Mouse (Mus musculus) liver, embryonic 12.5 days (tissue): ENCODE measurements at regions not wholly inside any gene's neighbourhood (a gene's known extent, or its start where the extent isn't known, plus 50 kb on each side); places are given as distances from the start of the nearest gene placed in this dataset.
A peak's percentile ranks its signal among the peaks of the same experiment; 100 is the strongest.

Source experiments
- ATAC-seq: fragments of 200-750 bp; cut with Nextera tagmentation; 2 replicates; pipeline ENCODE4 v1.8.0; 2017; ENCODE audit warnings: moderate number of reproducible peaks, mild to moderate bottlenecking, moderate library complexity
- H3K27ac ChIP-seq: fragments of 300-500 bp; sonication (generic); 2 replicates; pipeline ENCODE4 v1.5.1; 2016; ENCODE audit warnings: mild to moderate bottlenecking
- H3K27me3 ChIP-seq: fragments of 300-500 bp; sonication (generic); replicated peaks from 2 replicates; pipeline ENCODE4 v1.6.1; 2016; ENCODE audit warnings: mild to moderate bottlenecking, moderate library complexity
- H3K36me3 ChIP-seq: fragments of 300-500 bp; sonication (generic); 2 replicates; pipeline ENCODE4 v1.6.1; 2016; ENCODE audit warnings: mild to moderate bottlenecking, moderate library complexity
- H3K4me1 ChIP-seq: fragments of 300-500 bp; sonication (generic); 2 replicates; pipeline ENCODE4 v1.6.1; 2016
- H3K4me2 ChIP-seq: fragments of 300-500 bp; sonication (generic); 2 replicates; pipeline ENCODE4 v1.6.1; 2016; ENCODE audit warnings: mild to moderate bottlenecking, moderate library complexity
- H3K4me3 ChIP-seq: fragments of 300-500 bp; sonication (generic); 2 replicates; pipeline ENCODE4 v1.5.1; 2016; ENCODE audit warnings: mild to moderate bottlenecking, moderate library complexity
- H3K9ac ChIP-seq: fragments of 300-500 bp; sonication (generic); 2 replicates; pipeline ENCODE4 v1.6.1; 2016; ENCODE audit warnings: mild to moderate bottlenecking, moderate library complexity
- H3K9me3 ChIP-seq: fragments of 300-500 bp; sonication (generic); replicated peaks from 2 replicates; pipeline ENCODE4 v1.6.1; 2016; ENCODE audit warnings: mild to moderate bottlenecking, moderate library complexity
- WGBS: fragments of 180-500 bp; shearing (Covaris S2); methylation state at CpG from one replicate; pipeline ENCODE4 v1.1.7; 2016; ENCODE audit not compliant: insufficient replicate concordance; 5-methylcytosine and 5-hydroxymethylcytosine counted together

- ATAC-seq, result no peak
- Histone ChIP-seq H3K27ac (no peak overlapping the region), H3K9ac (no peak overlapping the region), H3K36me3 (no peaks in the 10 kb centered on the region), H3K4me2 (no peak overlapping the region), H3K9me3 (no peaks in the 10 kb centered on the region), H3K27me3 (no peaks in the 10 kb centered on the region; the same call in 1 of the 2 replicates), H3K4me1 (no peaks in the 10 kb centered on the region), H3K4me3 (no peak overlapping the region)
- WGBS, result 72% methylated on average over 7 of the region's 7 CpGs
Observed at GRCm38 (mm10) chr13:92939032-92939431, 94.5 kb downstream of the Mtx3 start.

- Histone ChIP-seq H3K27me3 (no peaks in the 10 kb centered on the region; the same call in 1 of the 2 replicates), H3K9me3 (no peaks in the 10 kb centered on the region), H3K4me1 (no peaks in the 10 kb centered on the region), H3K4me2 (no peak overlapping the region), H3K9ac (no peak overlapping the region), H3K27ac (no peak overlapping the region), H3K36me3 (no peaks in the 10 kb centered on the region), H3K4me3 (no peak overlapping the region)
- no peak for ATAC-seq
- WGBS, result 19% methylated on average over 6 of the region's 6 CpGs
Observed at GRCm38 (mm10) chr13:92940610-92941009, 96.0 kb downstream of the Mtx3 start.

- Histone ChIP-seq H3K27me3 (peaks cover 6% of the 10 kb centered on the region; the same call in 1 of the 2 replicates), H3K4me3 (no peak overlapping the region), H3K4me1 (no peaks in the 10 kb centered on the region), H3K9ac (no peak overlapping the region), H3K27ac (no peak overlapping the region), H3K36me3 (no peaks in the 10 kb centered on the region), H3K4me2 (no peak overlapping the region), H3K9me3 (no peaks in the 10 kb centered on the region)
- no peak for ATAC-seq
- 39% methylated on average over 2 of the region's 2 CpGs for WGBS
Observed at GRCm38 (mm10) chr13:92948560-92948959, 104.0 kb downstream of the Mtx3 start.

- Histone ChIP-seq H3K9ac (no peak overlapping the region), H3K27ac (no peak overlapping the region), H3K27me3 (no peaks in the 10 kb centered on the region; the same call in 1 of the 2 replicates), H3K4me3 (no peak overlapping the region), H3K9me3 (no peaks in the 10 kb centered on the region), H3K36me3 (no peaks in the 10 kb centered on the region), H3K4me1 (no peaks in the 10 kb centered on the region), H3K4me2 (no peak overlapping the region)
- no peak for ATAC-seq
- 49% methylated on average over 4 of the region's 4 CpGs for WGBS
Observed at GRCm38 (mm10) chr13:92960031-92960430, 115.5 kb downstream of the Mtx3 start.

GRCm38 (mm10) chr13:92962625-92963024 lies 118.1 kb downstream of the Mtx3 start:
- H3K4me2 ChIP-seq, result no peak overlapping the region
- WGBS, result 68% methylated on average over 5 of the region's 5 CpGs
- ATAC-seq, result no peak
- H3K27ac ChIP-seq, result no peak overlapping the region
- H3K9me3 ChIP-seq, result no peaks in the 10 kb centered on the region
- peaks cover 3% of the 10 kb centered on the region; the same call in 1 of the 2 replicates for H3K27me3 ChIP-seq
- H3K4me3 ChIP-seq, result no peak overlapping the region
- no peaks in the 10 kb centered on the region for H3K4me1 ChIP-seq
- no peaks in the 10 kb centered on the region for H3K36me3 ChIP-seq
- H3K9ac ChIP-seq, result no peak overlapping the region

GRCm38 (mm10) chr13:92963351-92963895 lies 118.9 kb downstream of the Mtx3 start:
- 70% methylated on average over 2 of the region's 2 CpGs for WGBS
- ATAC-seq, result no peak
- Histone ChIP-seq H3K4me1 (no peaks in the 10 kb centered on the region), H3K9ac (no peak overlapping the region), H3K9me3 (no peaks in the 10 kb centered on the region), H3K36me3 (no peaks in the 10 kb centered on the region), H3K27me3 (0 out of 2 replicates have a peak, but pooled peaks cover 3% of the 10 kb centered on the region), H3K27ac (no peak overlapping the region), H3K4me3 (no peak overlapping the region), H3K4me2 (no peak overlapping the region)

GRCm38 (mm10) chr13:92964213-92964743 lies 119.7 kb downstream of the Mtx3 start:
- Histone ChIP-seq H3K27ac (no peak overlapping the region), H3K4me3 (no peak overlapping the region), H3K27me3 (0 out of 2 replicates have a peak, but pooled peaks cover 3% of the 10 kb centered on the region), H3K9me3 (no peaks in the 10 kb centered on the region), H3K4me1 (no peaks in the 10 kb centered on the region), H3K36me3 (no peaks in the 10 kb centered on the region), H3K9ac (no peak overlapping the region), H3K4me2 (no peak overlapping the region)
- no peak for ATAC-seq
- 26% methylated on average over 5 of the region's 5 CpGs for WGBS

- WGBS, result 34% methylated on average over 1 of the region's 1 CpGs
- 0 out of 2 replicates have a peak, but pooled peaks cover 3% of the 10 kb centered on the region for H3K27me3 ChIP-seq
- no peak for ATAC-seq
Observed at GRCm38 (mm10) chr13:92967025-92967610, 122.6 kb downstream of the Mtx3 start.

GRCm38 (mm10) chr13:92969579-92969978 lies 125.0 kb downstream of the Mtx3 start:
- H3K9me3 ChIP-seq, result no peaks in the 10 kb centered on the region
- H3K9ac ChIP-seq, result no peak overlapping the region
- H3K36me3 ChIP-seq, result no peaks in the 10 kb centered on the region
- H3K4me2 ChIP-seq, result no peak overlapping the region
- no peak overlapping the region for H3K4me3 ChIP-seq
- no peaks in the 10 kb centered on the region for H3K4me1 ChIP-seq
- 38% methylated on average over 1 of the region's 1 CpGs for WGBS
- no peak overlapping the region for H3K27ac ChIP-seq
- no peak for ATAC-seq
- H3K27me3 ChIP-seq, result 0 out of 2 replicates have a peak, but pooled peaks cover 3% of the 10 kb centered on the region

More at GRCm38 (mm10) chr13:92967025-92967610, 122.6 kb downstream of the Mtx3 start:
- no peaks in the 10 kb centered on the region for H3K9me3 ChIP-seq
- no peak overlapping the region for H3K4me2 ChIP-seq
- no peak overlapping the region for H3K9ac ChIP-seq
- H3K36me3 ChIP-seq, result no peaks in the 10 kb centered on the region
- no peak overlapping the region for H3K4me3 ChIP-seq
- H3K4me1 ChIP-seq, result no peaks in the 10 kb centered on the region
- H3K27ac ChIP-seq, result no peak overlapping the region

- H3K27me3 ChIP-seq, result no peaks in the 10 kb centered on the region
- H3K4me2 ChIP-seq, result no peak overlapping the region
- no peaks in the 10 kb centered on the region for H3K9me3 ChIP-seq
- H3K36me3 ChIP-seq, result no peaks in the 10 kb centered on the region
- no peak for ATAC-seq
- WGBS, result 67% methylated on average over 5 of the region's 5 CpGs
- H3K4me3 ChIP-seq, result no peak overlapping the region
- H3K27ac ChIP-seq, result no peak overlapping the region
- H3K9ac ChIP-seq, result no peak overlapping the region
- no peaks in the 10 kb centered on the region for H3K4me1 ChIP-seq
Observed at GRCm38 (mm10) chr13:92972891-92973290, 128.3 kb downstream of the Mtx3 start.

- no peak for ATAC-seq
- Histone ChIP-seq H3K4me1 (no peaks in the 10 kb centered on the region), H3K27me3 (no peaks in the 10 kb centered on the region), H3K9me3 (no peaks in the 10 kb centered on the region), H3K4me2 (no peak overlapping the region), H3K4me3 (no peak overlapping the region), H3K36me3 (no peaks in the 10 kb centered on the region), H3K9ac (no peak overlapping the region), H3K27ac (no peak overlapping the region)
- WGBS, result 34% methylated on average over 4 of the region's 4 CpGs
Observed at GRCm38 (mm10) chr13:92973791-92974190, 129.2 kb downstream of the Mtx3 start.

GRCm38 (mm10) chr13:92986719-92987553 lies 142.4 kb downstream of the Mtx3 start:
- no peaks in the 10 kb centered on the region for H3K36me3 ChIP-seq

More at GRCm38 (mm10) chr13:92986719-92987553, 142.4 kb downstream of the Mtx3 start:
- ATAC-seq, result no peak
- Histone ChIP-seq H3K9me3 (no peaks in the 10 kb centered on the region), H3K4me2 (peak overlapping the region; percentile 50), H3K4me1 (no peaks in the 10 kb centered on the region), H3K4me3 (no peak overlapping the region), H3K9ac (no peak overlapping the region), H3K27me3 (peaks cover 4% of the 10 kb centered on the region; the same call in 1 of the 2 replicates), H3K27ac (no peak overlapping the region)
- 37% methylated on average over 17 of the region's 17 CpGs for WGBS
